Mouse (Mus musculus): ENCODE results near the gene Alkbh6.

The Alkbh6 gene

DNA sequence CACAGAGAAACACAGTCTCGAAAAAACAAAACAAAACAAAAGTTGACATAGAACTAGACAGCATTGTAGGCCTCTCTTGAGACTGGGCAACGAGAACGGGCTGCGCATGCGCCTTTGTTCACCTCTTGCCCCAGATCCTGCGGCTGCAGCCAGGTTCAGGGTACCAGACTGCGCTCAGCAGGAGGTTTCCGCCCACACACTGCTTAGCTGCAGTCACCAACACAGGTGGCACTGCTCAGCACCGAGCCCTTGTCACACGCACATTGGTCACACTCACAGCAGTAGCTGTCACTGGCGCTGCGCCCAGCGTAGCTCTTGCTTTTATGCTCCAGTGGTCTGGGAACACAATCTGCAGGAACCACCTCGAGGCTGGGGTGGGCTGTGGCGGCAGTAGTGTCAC, 18.6 kb downstream of the Alkbh6 start:
- in situ Hi-C loops (cut with MboI, MseI): no loop called here

GRCm38 (mm10) chr7:30328379-30328778, 19.9 kb downstream of the Alkbh6 start:
- in situ Hi-C loops (cut with MboI, MseI): no loop called here

GRCm38 (mm10) chr7:30331887-30332286, 23.4 kb downstream of the Alkbh6 start:
- in situ Hi-C loops (cut with MboI, MseI): no loop called here

- in situ Hi-C loops (cut with MboI, MseI): no loop called here
Measured at GRCm38 (mm10) chr7:30332622-30333259, 24.2 kb downstream of the Alkbh6 start.

DNA sequence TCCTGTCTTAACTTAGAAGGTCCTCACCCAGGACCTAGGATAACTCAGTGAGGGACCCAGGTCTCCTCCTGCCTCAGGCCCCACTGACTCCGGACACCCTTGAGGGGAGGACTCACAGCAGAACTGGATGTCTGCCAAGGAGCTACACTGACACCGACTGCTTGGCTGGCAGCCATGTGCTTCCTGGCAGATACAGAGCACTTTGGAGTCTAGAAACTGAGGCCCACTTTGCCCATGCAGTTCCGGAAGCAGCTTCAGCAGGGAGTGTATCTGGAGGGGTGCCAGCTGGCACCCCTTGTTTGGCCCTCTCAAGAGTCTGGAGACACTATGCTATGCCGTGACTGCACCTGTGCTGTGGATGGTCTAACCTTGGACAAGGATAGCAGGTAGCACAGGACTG, 24.9 kb downstream of the Alkbh6 start:
- in situ Hi-C loops (cut with MboI, MseI): no loop called here

GRCm38 (mm10) chr7:30334563-30334962, 26.0 kb downstream of the Alkbh6 start:
- in situ Hi-C loops (cut with MboI, MseI): no loop called here

- in situ Hi-C loops (cut with MboI, MseI): no loop called here
Measured at GRCm38 (mm10) chr7:30335688-30336087, 27.2 kb downstream of the Alkbh6 start.

DNA sequence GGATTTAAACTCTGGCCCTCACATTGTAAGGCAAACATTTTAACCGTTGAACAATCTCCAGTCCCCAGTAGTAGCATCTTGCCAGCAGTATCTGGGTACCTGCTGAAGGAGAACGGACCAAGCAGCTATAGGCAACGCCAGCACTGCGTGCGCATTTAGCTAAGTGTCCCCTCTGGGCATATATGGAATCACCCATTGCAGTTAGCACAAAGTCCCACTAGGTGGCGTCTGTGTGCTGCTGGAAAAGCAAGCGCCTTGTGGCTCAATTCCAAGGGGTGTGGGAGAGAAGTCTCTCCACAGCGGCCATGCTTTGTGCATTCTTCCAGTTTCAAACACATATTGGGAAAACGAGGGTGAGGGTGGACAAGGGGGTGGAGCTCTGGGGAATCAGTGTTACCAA, 27.9 kb downstream of the Alkbh6 start:
- in situ Hi-C loops (cut with MboI, MseI): no loop called here

DNA sequence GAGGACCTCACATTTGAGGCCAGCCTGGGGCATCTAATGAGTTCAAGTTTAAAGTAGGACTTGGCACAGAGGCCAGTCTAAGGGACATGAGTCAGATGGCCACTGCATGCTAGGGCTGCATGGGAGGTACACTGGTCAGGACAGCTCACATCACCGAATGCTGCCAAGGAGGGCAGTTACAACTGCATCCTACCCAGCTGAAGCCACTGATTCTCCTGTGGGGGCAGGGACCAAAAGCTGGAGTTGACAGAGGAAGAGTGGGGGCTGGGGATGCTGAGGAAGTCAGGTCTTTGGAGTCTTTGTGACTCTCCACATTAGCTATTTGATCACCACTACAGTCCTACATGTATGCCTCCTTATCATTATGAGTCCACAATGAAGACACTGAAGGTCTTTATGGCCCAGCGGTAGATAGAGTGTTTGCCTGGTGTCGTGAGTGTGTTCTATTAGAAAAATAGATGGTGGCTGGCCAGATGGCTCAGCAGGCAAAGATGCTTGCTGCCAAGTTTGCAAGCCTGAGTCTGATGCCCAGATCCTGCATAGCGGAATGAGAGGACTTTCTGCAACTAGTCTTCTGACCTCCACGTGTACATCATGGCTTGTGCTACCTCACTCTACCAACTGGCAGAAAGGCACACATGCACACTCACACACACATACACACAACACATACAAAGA, 31.1 kb downstream of the Alkbh6 start:
- in situ Hi-C loops (cut with MboI, MseI): no loop called here

GRCm38 (mm10) chr7:30346635-30347379, 38.3 kb downstream of the Alkbh6 start:
- in situ Hi-C loops (cut with MboI, MseI): no loop called here

GRCm38 (mm10) chr7:30347828-30348227, 39.3 kb downstream of the Alkbh6 start:
- in situ Hi-C loops (cut with MboI, MseI): no loop called here

GRCm38 (mm10) chr7:30353279-30353822, 44.8 kb downstream of the Alkbh6 start:
- in situ Hi-C loops (cut with MboI, MseI): no loop called here

DNA sequence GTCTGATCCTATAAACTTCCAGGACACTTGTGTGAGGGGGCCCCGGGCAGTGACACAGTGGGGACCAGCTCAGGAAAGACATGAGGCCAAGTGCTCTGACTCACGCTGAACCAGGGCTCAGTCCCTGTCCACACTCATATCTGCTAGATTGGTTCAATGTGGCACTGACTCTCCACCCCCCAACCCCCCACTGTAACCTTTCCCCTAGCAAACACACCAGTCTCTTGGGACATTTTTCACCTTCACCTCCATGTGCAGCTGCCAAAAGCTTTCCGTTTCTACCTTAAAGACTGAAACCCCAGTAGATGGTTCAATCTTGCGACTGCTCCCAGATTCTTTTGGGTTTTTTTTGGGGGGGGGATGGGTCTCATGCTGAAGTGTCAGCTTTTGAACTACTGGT, 45.5 kb downstream of the Alkbh6 start:
- in situ Hi-C loops (cut with MboI, MseI): no loop called here

GRCm38 (mm10) chr7:30358378-30359186, 50.1 kb downstream of the Alkbh6 start:
- in situ Hi-C loops (cut with MboI, MseI): no loop called here

- in situ Hi-C loops (cut with MboI, MseI): no loop called here
Measured at GRCm38 (mm10) chr7:30359276-30359865, 50.9 kb downstream of the Alkbh6 start.

DNA sequence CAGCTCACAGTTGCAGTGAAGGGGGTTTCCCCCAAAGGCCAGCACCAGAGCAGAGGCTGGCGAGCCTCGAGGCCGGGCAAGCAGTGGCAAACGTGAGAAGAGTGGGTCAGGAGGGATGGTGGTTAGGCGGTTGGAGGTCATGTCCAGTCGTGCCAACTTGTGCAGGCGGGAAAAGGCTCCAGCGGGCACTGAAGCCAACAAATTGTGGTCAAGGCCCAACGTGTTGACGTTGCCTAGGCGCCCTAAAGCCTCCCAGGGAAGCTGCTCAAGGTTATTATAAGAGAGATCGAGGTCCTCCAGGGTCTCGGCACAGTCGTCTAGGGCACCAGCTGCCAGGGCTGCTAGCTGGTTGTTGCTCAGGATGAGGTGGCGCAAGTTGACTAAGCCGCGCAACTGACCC, 51.5 kb downstream of the Alkbh6 start:
- in situ Hi-C loops (cut with MboI, MseI): loop anchor here (5.0 kb wide), 1 partner anchor 77 kb away; no protein-coding TSS in a partner anchor

DNA sequence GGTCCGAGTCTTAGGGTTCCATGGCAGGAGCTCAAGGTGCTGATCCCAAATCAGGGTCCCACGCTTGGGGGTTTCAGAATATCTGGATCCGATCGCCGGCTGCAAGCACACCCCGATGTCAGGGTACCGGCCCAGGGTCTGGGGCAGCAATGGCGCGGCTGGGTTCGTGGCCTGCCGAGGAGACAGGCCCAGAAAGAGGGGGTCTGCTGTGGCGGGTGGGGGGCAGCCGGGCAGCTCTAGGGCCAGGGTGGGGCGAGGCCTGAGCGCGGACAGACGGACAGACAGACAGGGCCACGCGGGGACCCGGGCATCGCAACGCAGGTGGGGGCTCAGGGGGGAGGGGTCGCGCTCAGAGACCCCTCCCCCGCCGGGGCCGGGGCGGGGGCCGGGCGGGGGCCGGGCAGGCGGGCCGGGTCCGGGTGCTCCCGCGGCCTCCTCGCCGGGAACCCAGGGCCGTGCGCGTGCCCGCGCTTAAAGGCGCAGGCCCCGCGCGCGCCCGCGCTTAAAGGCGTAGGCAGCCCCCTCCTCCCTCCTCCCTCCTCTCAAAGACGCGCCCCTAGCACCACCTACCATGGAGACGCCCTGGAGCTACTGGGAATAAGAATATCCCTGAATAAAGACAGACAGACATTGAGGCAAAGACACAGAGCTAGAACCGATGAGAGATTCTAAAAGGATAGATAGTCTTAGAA, 54.3 kb downstream of the Alkbh6 start, which contains the start of gene Lrfn3:
Lrfn3 (minus strand) TSS at position 121 of the 692 bp plus-strand sequence.
- in situ Hi-C loops (cut with MboI, MseI): loop anchor here (5.0 kb wide), 1 partner anchor 75 kb away; no protein-coding TSS in a partner anchor

GRCm38 (mm10) chr7:30363344-30363738, 54.8 kb downstream of the Alkbh6 start:
- in situ Hi-C loops (cut with MboI, MseI): loop anchor here (5.0 kb wide), 1 partner anchor 74 kb away; no protein-coding TSS in a partner anchor

All from T-helper 1 cell (primary cell).